Mouse (Mus musculus) Patski (cell line): ENCODE data around the gene Mmp19. TPM values are rescaled to one million over a fixed set of nuclear protein-coding genes. Genes with fewer than 3 reads are reported as not detected.

Experiments
- ATAC-seq: fragments of 100-300 bp; one replicate; pipeline ENCODE4 v1.8.0; 2021
- CTCF ChIA-PET: fragments of 350-600 bp; sonication (Branson Sonifier 250); formaldehyde crosslinking; loops from one replicate; lab custom pipeline; 2022; ENCODE audit warnings: inconsistent platforms; lab: Charles Lee
- POLR2A ChIA-PET: fragments of 350-600 bp; sonication (Branson Sonifier 250); formaldehyde crosslinking; loops from one replicate; lab custom pipeline; 2022; ENCODE audit warnings: antibody characterized with exemption, inconsistent platforms; lab: Charles Lee
- DNase-seq: peaks from one replicate; pipeline ENCODE4 v3.0.0-alpha.2; 2011; ENCODE audit warnings: low read depth, low spot score
- H3K27me3 ChIP-seq: fragments of 371-371 bp; one replicate; pipeline ENCODE4 v1.5.1; 2021
- CTCF ChIP-seq: fragments of 100-300 bp; IDR thresholded peaks from one replicate; pipeline ENCODE4 v1.5.1; 2021
- in situ Hi-C: fragments of 300-500 bp; cut with MboI; formaldehyde crosslinking; loops from 3 replicates; pipeline ENCODE4 v1.11.1; 2018; ENCODE audit warnings: low pct_unique_long_range_greater_than_20kb, mixed read lengths
- polyA plus RNA-seq: library from polyadenylated mRNA; unstranded; gene quantifications from one replicate; pipeline ENCODE4 v1.2.3, GENCODE M21; 2021

The Mmp19 gene
- polyA plus RNA-seq, 1 experiment from 2014 or later, result 18.6 TPM

DNA sequence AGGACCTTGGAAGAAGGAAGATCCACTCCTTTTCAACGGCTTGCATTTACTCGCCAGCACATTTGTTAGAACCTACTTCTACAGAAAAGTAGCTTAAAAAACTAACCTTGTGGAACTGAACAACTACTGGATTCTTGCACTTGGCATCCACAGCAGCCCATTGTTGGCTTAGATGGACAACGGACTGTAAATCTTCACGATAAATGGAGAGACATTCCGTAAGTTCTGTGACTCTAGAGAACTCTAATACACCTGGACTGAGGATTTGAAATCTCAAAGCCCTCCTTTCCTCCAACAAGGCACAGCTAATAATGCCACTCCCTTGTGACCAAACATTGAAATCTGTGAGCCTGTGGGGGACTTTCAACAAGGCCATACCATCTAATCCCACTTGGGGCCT is 52.5 kb downstream of the Mmp19 start:
- DNase-seq, result no peak
- POLR2A ChIA-PET, result no interaction called here

DNA sequence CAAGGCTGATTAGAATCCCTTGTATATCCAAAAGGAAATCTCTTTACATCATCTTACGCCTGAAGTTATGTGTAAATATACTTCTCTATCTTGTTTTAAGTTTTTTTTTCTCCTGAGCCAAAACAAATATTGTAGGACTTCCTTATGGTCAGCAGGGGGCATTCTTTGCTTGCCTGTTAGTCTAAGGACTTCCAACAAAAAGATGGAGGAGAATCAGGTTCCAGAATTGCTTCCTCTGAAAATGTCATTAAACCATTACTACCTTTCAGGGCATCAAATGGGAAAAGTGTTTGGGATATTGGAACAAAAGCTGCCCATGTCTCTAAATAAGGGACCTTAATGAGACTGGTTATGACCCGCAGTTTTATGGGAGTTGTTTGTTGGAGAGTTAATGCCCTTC is 54.8 kb downstream of the Mmp19 start:
- DNase-seq (no peak), ATAC-seq (no peak)
- peak; percentile 58 for TF ChIP-seq CTCF
- CTCF ChIA-PET, result interaction anchor here (1.0 to 1.8 kb wide), 4 partner anchors 8 to 86 kb away, joined by 3 to 7 read pairs (median 4); partner anchors contain the start of gene Bloc1s1
- in situ Hi-C loops, result loop anchor here (5.0 kb wide), 1 partner anchor 132 kb away; no protein-coding TSS in a partner anchor
- H3K27me3 ChIP-seq, result no peaks in the 10 kb centered on the region
- POLR2A ChIA-PET, result no interaction called here

More for the DNA sequence above, 52.5 kb downstream of the Mmp19 start:
- CTCF ChIA-PET, result interaction anchor here (0.7 to 2.6 kb wide), 5 partner anchors 11 to 103 kb away, joined by 3 to 9 read pairs (median 3); no protein-coding TSS in a partner anchor
- in situ Hi-C loops, result loop anchor here (5.0 kb wide), 1 partner anchor 54 kb away; no protein-coding TSS in a partner anchor
- no peak for ATAC-seq
- no peaks in the 10 kb centered on the region for H3K27me3 ChIP-seq
- no peak for TF ChIP-seq CTCF

DNA sequence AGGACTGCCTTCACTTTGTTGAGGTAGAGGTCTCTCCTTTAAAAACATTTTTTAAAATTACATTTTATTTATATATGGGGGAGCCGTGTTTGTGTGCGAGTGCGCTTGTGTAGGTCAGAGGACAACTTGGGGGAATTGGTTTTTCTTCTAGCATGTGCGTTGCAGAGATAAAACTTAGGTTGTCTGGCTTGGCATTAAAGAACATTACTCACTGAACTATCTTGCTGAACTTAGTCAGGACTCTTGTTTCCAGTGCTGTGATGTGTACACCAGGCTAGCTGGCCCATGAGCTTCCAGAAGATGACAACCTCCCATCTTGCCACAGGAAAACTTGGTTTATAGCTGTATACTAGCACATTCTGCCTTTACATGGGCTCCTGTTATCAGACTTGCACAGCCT is 56.0 kb downstream of the Mmp19 start:
- POLR2A ChIA-PET, result no interaction called here
- ATAC-seq, result no peak

DNA sequence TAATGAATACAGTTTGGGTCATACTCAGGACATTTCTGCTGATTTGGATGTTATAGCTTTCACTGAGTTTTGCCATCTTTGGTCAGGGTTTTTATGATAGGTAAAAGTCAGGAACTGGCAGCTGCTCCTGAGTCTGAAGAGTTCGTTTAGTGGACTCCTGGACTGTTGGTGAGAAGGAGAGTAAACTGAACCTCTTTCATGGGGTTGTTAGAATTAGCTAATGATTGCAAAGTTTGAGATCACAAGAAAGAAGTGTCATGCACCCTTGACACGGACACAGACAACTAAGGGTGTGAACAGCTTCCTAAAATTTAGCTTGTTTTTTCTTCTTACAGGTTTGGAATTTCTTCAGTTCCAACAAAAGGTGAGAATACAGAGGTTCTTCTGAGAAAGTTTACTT is 57.7 kb downstream of the Mmp19 start:
- H3K27me3 ChIP-seq, result no peaks in the 10 kb centered on the region
- in situ Hi-C loops, result loop anchor here (5.0 kb wide), 1 partner anchor 129 kb away; no protein-coding TSS in a partner anchor
- no peak for TF ChIP-seq CTCF
- no peak for DNase-seq
- ATAC-seq, result no peak
- ChIA-PET CTCF (interaction anchor here (1.0 to 3.3 kb wide), 5 partner anchors 10 to 41 kb away, joined by 3 to 14 read pairs (median 8); no protein-coding TSS in a partner anchor), POLR2A (no interaction called here)

More for the DNA sequence above, 56.0 kb downstream of the Mmp19 start:
- H3K27me3 ChIP-seq, result no peaks in the 10 kb centered on the region
- in situ Hi-C loops, result loop anchor here (5.0 kb wide), 1 partner anchor 131 kb away; no protein-coding TSS in a partner anchor
- no peak for TF ChIP-seq CTCF
- no peak for DNase-seq
- CTCF ChIA-PET, result interaction anchor here (1.3 to 3.3 kb wide), 4 partner anchors 11 to 62 kb away, joined by 3 to 14 read pairs (median 4); no protein-coding TSS in a partner anchor

DNA sequence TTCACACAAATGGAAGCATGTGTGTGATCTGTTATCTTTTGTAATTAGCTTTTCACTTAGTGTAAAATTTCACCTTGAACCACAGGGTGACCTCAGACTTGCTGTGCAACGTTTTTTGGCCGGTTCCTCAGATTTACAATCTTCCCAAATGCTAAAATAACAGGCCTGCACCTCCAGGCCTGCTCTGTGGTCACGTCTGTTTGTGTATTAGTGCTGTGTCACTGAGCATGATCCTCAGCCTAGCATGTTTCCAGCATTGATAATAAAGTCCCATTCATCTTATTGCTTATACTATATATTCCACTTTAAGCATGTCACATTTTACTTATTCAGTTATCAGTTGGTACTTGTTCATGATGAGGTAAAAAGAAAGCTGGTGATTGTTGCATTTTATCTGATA is 59.6 kb downstream of the Mmp19 start:
- ATAC-seq, result no peak
- in situ Hi-C loops, result no loop called here
- POLR2A ChIA-PET, result no interaction called here
- no peak for DNase-seq
- CTCF ChIA-PET, result interaction anchor here (0.7 to 2.6 kb wide), 4 partner anchors 13 to 96 kb away, joined by 3 to 10 read pairs (median 3); no protein-coding TSS in a partner anchor
- H3K27me3 ChIP-seq, result no peaks in the 10 kb centered on the region
- no peak for TF ChIP-seq CTCF

Other genes with a start within 250 kb of the Mmp19 start
- gene Zc3h10, start 243.1 kb upstream of the Mmp19 start, polyA plus RNA-seq, result 16.8 TPM
- gene Rpl41, start 241.6 kb upstream of the Mmp19 start, polyA plus RNA-seq, result 1,532 TPM
- 117 TPM for gene Pa2g4, start 224.9 kb upstream of the Mmp19 start, polyA plus RNA-seq
- gene Erbb3, start 201.3 kb upstream of the Mmp19 start, polyA plus RNA-seq, result 1.2 TPM
- 259 TPM for gene Rps26, start 164.2 kb upstream of the Mmp19 start, polyA plus RNA-seq
- gene Ikzf4, start 144.9 kb upstream of the Mmp19 start, polyA plus RNA-seq, result 0.10 TPM
- 15.2 TPM for gene Suox, start 116.8 kb upstream of the Mmp19 start, polyA plus RNA-seq
- 93.3 TPM for gene Rab5b, start 94.6 kb upstream of the Mmp19 start, polyA plus RNA-seq
- gene Pmel, start 86.7 kb upstream of the Mmp19 start, polyA plus RNA-seq, result 1.1 TPM
- gene Cdk2, start 85.9 kb upstream of the Mmp19 start, polyA plus RNA-seq, result 30.2 TPM
- 9.9 TPM for gene Dgka, start 46.1 kb upstream of the Mmp19 start, polyA plus RNA-seq
- 37.8 TPM for gene Pym1, start 43.0 kb upstream of the Mmp19 start, polyA plus RNA-seq
- 81.8 TPM for gene Dnajc14, start 13.2 kb downstream of the Mmp19 start, polyA plus RNA-seq
- 26.7 TPM for gene Tmem198b, start 13.5 kb downstream of the Mmp19 start, polyA plus RNA-seq
- gene Sarnp, start 26.4 kb downstream of the Mmp19 start, polyA plus RNA-seq, result 105 TPM
- gene Ormdl2, start 30.7 kb downstream of the Mmp19 start, polyA plus RNA-seq, result 56.5 TPM
- gene Gdf11, start 100.8 kb downstream of the Mmp19 start, polyA plus RNA-seq, result 62.3 TPM
- 2,035 TPM for gene Cd63, start 110.1 kb downstream of the Mmp19 start, polyA plus RNA-seq
- 10.8 TPM for gene Rdh5, start 132.0 kb downstream of the Mmp19 start, polyA plus RNA-seq
- 203 TPM for gene Bloc1s1, start 133.1 kb downstream of the Mmp19 start, polyA plus RNA-seq
- gene Itga7, start 142.9 kb downstream of the Mmp19 start, polyA plus RNA-seq, result 20.3 TPM
- 6.1 TPM for gene Mettl7b, start 170.1 kb downstream of the Mmp19 start, polyA plus RNA-seq
- not detected for gene Olfr9, start 198.5 kb downstream of the Mmp19 start, polyA plus RNA-seq
- gene Olfr763, start 219.9 kb downstream of the Mmp19 start, polyA plus RNA-seq, result not detected
- not detected for gene Olfr764-ps1, start 249.0 kb downstream of the Mmp19 start, polyA plus RNA-seq